Mouse (Mus musculus) lung, adult 2 months (tissue): ENCODE data around the gene Cutc. TPM values are rescaled to one million over a fixed set of nuclear protein-coding genes. Genes with fewer than 3 reads are reported as not detected.
A peak's percentile ranks its signal among the peaks of the same experiment; 100 is the strongest.

Experiments
- DNase-seq: peaks from one replicate; pipeline ENCODE4 v3.0.0; 2022
- H3K4me1 ChIP-seq: fragments of 200-500 bp; 2 replicates; pipeline ENCODE4 v1.6.1; 2011; ENCODE audit warnings: low read length; ENCODE audit not compliant: control insufficient read depth, insufficient read depth
- H3K4me3 ChIP-seq: fragments of 200-500 bp; replicated peaks from 2 replicates; pipeline ENCODE3; 2011; ENCODE audit warnings: low read depth, mild to moderate bottlenecking, control low read depth, low read length; ENCODE audit errors: extremely low read depth
- CTCF ChIP-seq: fragments of 200-500 bp; IDR thresholded peaks from 2 replicates; pipeline ENCODE4 v1.5.1; 2011; ENCODE audit warnings: mild to moderate bottlenecking, low read length, control low read depth; ENCODE audit not compliant: insufficient read depth
- POLR2A ChIP-seq: fragments of 200-500 bp; IDR thresholded peaks from 2 replicates; pipeline ENCODE4 v1.6.1; 2011; ENCODE audit warnings: low read depth, mild to moderate bottlenecking, control low read depth, low read length, borderline replicate concordance; ENCODE audit errors: extremely low read depth
- WGBS: fragments of 180-500 bp; shearing (Covaris S2); methylation state at CpG from one replicate; pipeline ENCODE4 v1.1.7; 2018; 5-methylcytosine and 5-hydroxymethylcytosine counted together
- polyA plus RNA-seq: library from polyadenylated mRNA; depleted of rRNA; stranded (reverse); fragments of >200 nt; gene quantifications from 2 replicates; pipeline ENCODE4 v1.2.3, GENCODE M21; 2012; rRNA removed

The Cutc gene
- polyA plus RNA-seq: 2.6 and 4.8 TPM in 2 replicates

GRCm38 (mm10) chr19:43752489-43753225 lies at the start of gene Cutc, which contains the start of gene Cox15:
Cutc (plus strand) TSS chr19:43752996.
Cox15 (minus strand) TSS chr19:43753000.
- under 1% methylated on average over 62 of the region's 62 CpGs for WGBS

GRCm38 (mm10) chr19:43704211-43704610 lies 48.6 kb upstream of the Cutc start:
- no peaks in the 10 kb centered on the region for H3K4me1 ChIP-seq
- 81% methylated on average over 11 of the region's 11 CpGs for WGBS
- TF ChIP-seq POLR2A (no peak), CTCF (no peak)
- H3K4me3 ChIP-seq: no peak overlapping the region
- no peak for DNase-seq

More at GRCm38 (mm10) chr19:43752489-43753225, at the start of gene Cutc, which contains the start of gene Cox15:
- H3K4me1 ChIP-seq: peaks cover 4% of the 10 kb centered on the region
- DNase-seq: peak; percentile 97
- peak within 1 kb of the TSS; percentile 67 for H3K4me3 ChIP-seq
- TF ChIP-seq POLR2A (peak; percentile 90), CTCF (no peak)

DNA sequence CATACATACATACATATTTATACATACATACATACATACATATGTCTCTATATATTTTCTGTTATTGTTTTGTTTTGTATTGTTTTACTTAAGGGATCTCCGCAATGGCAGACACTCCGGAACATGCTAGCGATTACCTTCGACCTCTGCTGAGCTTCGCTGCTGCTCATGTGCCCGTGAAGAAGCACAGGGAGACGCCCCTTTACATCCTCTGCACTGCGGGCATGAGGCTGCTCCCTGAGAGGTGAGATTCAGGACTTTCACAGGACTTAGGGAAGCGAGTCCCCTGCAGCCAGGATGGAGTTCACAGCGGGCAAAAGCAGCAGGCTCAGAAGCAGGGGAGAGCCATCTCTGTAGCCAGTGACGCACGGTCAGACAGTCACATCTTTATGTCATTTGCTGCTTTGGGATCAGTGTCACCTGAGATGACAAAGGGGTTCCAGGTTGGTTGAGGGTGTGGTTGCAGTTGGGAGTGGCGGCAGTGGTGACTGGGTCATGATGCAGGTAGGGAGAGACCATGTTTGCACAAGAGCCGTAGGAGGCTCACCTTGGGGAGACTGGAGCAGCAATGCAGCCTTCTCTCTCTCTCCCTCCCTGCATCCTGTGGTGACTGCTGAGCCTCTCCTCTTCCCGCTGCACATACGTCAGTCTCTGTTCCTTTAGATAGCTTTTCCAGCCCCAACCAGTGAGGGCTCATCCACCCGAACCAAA lies 47.9 kb upstream of the Cutc start:
- no peaks in the 10 kb centered on the region for H3K4me1 ChIP-seq
- whole genome bisulfite sequencing: 93% methylated on average over 17 of the region's 17 CpGs
- DNase-seq: no peak
- TF ChIP-seq CTCF (no peak), POLR2A (no peak)
- no peak overlapping the region for H3K4me3 ChIP-seq

- no peak for TF ChIP-seq POLR2A
- TF ChIP-seq CTCF: no peak
- Histone ChIP-seq H3K4me3 (no peak overlapping the region), H3K4me1 (no peaks in the 10 kb centered on the region)
- 66% methylated on average over 7 of the region's 7 CpGs for WGBS
- no peak for DNase-seq
Observed at GRCm38 (mm10) chr19:43708206-43708605, 44.6 kb upstream of the Cutc start.

DNA sequence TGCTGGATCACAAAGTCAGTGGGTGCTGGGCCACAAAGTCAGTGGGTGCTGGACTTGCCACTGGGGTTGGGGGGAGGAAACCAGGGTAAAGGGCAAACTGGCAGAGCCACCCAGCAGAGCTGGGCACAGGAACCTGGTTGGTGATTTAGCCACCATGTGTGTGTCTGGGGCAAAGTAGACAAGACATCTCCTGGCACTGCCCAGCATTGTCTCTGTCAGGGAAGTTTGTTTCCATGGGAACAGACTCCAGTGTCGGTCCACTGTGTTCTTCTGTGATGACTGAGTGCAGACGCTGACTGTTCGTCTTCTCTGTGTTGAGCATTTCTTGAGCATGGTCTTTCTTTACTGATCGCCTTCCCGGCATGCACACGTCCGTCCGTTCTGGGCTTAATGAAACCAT lies 43.5 kb upstream of the Cutc start:
- Histone ChIP-seq H3K4me3 (no peak overlapping the region), H3K4me1 (no peaks in the 10 kb centered on the region)
- TF ChIP-seq CTCF (no peak), POLR2A (no peak)
- 89% methylated on average over 8 of the region's 8 CpGs for WGBS
- no peak for DNase-seq

GRCm38 (mm10) chr19:43711159-43711916 lies 41.5 kb upstream of the Cutc start:
- H3K4me3 ChIP-seq: no peak overlapping the region
- no peak for DNase-seq
- 54% methylated on average over 22 of the region's 22 CpGs for WGBS

DNA sequence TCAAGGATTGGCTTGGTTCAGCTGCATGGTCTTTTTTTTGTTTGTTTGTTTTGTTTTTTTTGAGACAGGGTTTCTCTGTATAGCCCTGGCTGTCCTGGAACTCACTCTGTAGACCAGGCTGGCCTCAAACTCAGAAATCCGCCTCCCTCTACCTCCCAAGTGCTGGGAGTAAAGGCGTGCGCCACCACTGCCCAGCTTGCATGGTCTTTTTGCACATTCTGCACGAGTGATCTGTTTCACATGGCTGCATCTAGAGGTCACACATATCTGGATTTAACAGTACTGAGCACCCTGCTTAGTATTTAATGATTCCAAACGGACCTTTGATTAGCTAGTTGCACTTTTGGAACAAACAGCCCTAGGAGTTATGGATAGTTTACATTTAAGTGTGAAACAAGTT lies 40.8 kb upstream of the Cutc start:
- Histone ChIP-seq H3K4me3 (no peak overlapping the region), H3K4me1 (no peaks in the 10 kb centered on the region)
- 78% methylated on average over 5 of the region's 5 CpGs for WGBS
- DNase-seq: no peak
- no peak for TF ChIP-seq CTCF
- TF ChIP-seq POLR2A: no peak

More at GRCm38 (mm10) chr19:43711159-43711916, 41.5 kb upstream of the Cutc start:
- no peak for TF ChIP-seq CTCF
- TF ChIP-seq POLR2A: no peak
- no peaks in the 10 kb centered on the region for H3K4me1 ChIP-seq

DNA sequence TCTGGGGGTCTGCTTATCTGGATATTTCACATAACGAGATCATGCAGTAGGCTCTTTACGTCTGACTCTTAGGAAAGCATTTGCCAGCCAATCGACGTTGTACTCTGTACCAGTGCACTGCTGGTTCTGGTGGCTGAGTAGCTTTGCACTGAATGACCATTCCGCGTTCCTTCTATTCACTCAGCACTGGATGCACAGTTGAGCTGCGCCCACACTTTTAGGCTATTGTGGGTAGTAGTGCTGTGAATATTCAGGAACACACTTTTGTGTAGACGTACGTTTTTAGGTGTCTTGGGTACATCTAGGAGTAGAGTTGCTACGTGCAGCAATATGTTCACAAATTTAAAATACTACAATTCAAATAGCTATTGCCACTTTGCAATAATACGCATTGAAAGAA lies 32.7 kb upstream of the Cutc start:
- no peak for TF ChIP-seq POLR2A
- no peak for TF ChIP-seq CTCF
- Histone ChIP-seq H3K4me1 (no peaks in the 10 kb centered on the region), H3K4me3 (no peak overlapping the region)
- WGBS: 95% methylated on average over 11 of the region's 11 CpGs
- DNase-seq: no peak

GRCm38 (mm10) chr19:43722891-43723290 lies 29.9 kb upstream of the Cutc start:
- no peaks in the 10 kb centered on the region for H3K4me1 ChIP-seq
- DNase-seq: no peak
- no peak overlapping the region for H3K4me3 ChIP-seq
- TF ChIP-seq CTCF (no peak), POLR2A (no peak)
- WGBS: 82% methylated on average over 8 of the region's 8 CpGs
